In the genomic region with DNA sequence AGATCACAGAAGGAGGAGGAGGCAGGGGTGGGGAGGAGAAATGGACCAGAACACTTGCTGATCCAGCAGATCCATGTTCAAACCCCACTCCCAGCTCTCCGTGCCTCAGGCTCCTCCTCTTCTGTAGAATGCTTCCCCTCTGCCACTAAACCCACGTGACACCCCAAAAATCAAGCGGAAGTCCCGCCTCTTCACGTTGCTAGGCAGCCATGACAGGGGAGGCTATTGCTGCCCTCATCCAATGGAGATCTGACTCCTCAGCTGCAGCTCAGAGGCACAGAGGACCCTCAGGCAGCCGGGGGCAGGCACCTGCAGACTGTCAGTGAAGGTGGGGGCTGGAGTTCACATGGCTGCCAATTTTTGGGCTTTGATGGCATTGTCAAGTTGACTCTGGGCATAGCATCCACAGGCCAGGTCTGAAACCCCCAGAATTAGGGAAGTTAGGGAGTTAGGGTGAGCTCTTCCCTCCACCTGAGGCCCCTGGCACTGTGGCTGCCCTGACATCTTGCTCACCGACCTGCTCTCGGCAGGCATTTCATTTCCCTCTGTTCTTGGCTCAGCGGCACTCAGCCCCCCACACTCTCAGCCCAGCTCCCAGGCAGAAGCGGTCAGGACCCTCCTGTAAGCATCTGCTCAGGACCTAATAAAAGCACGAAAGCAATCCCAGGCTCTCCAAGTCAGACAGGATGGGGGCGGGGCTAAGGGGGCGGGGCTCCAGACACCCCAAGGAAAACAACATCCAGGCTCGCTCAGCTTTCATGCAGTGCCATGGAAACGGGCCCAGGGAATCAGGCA, we compare ENCODE assay signal across 8 mouse cellular contexts. TPM values are rescaled to one million over a fixed set of nuclear protein-coding genes. Genes with fewer than 3 reads are reported as not detected.
DNase-seq lines count a peak whose midpoint lies in the region; ATAC-seq and TF ChIP-seq lines count a peak whose summit lies in the region.

No protein-coding gene starts in this region.

- WGBS in heart, embryonic 12.5 days = 14% methylated on average over 15 of the region's 15 CpGs
- 5% methylated on average over 15 of the region's 15 CpGs for WGBS in kidney, embryonic 16.5 days
- 13% methylated on average over 15 of the region's 15 CpGs for WGBS in liver, embryonic 13.5 days (ENCODE audit: insufficient replicate concordance)
- 14% methylated on average over 15 of the region's 15 CpGs for WGBS in stomach, postnatal 0 days

- no peaks in the 10 kb centered on the region for H3K36me3 ChIP-seq in heart, embryonic 12.5 days
- H3K36me3 ChIP-seq in kidney, embryonic 16.5 days (ENCODE audit: insufficient read depth, low read length) = no peaks in the 10 kb centered on the region
- no peaks in the 10 kb centered on the region for H3K36me3 ChIP-seq in liver, embryonic 13.5 days
- H3K36me3 ChIP-seq in stomach, postnatal 0 days (ENCODE audit: control insufficient read depth, insufficient read depth, low read length) = no peaks in the 10 kb centered on the region

- peak overlapping the region; percentile 52 for H3K4me2 ChIP-seq in heart, embryonic 12.5 days
- H3K4me2 ChIP-seq in kidney, embryonic 16.5 days (replicated peaks; ENCODE audit: low read depth, low read length) = peak overlapping the region; percentile 36
- H3K4me2 ChIP-seq in liver, embryonic 13.5 days = peak overlapping the region; percentile 42
- peak overlapping the region; percentile 46 for H3K4me2 ChIP-seq in stomach, postnatal 0 days (replicated peaks; ENCODE audit: low read depth)

- no peaks in the 10 kb centered on the region for H3K9me3 ChIP-seq in heart, embryonic 12.5 days (replicated peaks)
- H3K9me3 ChIP-seq in kidney, embryonic 16.5 days (ENCODE audit: low read length) = no peaks in the 10 kb centered on the region
- no peaks in the 10 kb centered on the region for H3K9me3 ChIP-seq in liver, embryonic 13.5 days (replicated peaks)
- H3K9me3 ChIP-seq in stomach, postnatal 0 days (ENCODE audit: control insufficient read depth, low read length) = no peaks in the 10 kb centered on the region

- no peak for TF ChIP-seq EP300 in stomach, postnatal 0 days (optimal IDR thresholded peaks at IDR 0.05)

- peak; percentile 47 for DNase-seq in cerebellum, adult 9-11 months
- DNase-seq in cerebellum, postnatal 36 days = no peak
- DNase-seq in embryo, embryonic 10 days (ENCODE audit: low spot score) = peak; percentile 82
- DNase-seq in liver, embryonic 13.5 days = peak; percentile 34
- peak; percentile 72 for DNase-seq in neural tube, embryonic 10.5 days (ENCODE audit: extremely low spot score, low spot score)
- DNase-seq in stomach, postnatal 0 days (ENCODE audit: low spot score) = peak; percentile 83

- H3K27me3 ChIP-seq in heart, embryonic 12.5 days (replicated peaks) = no peaks in the 10 kb centered on the region
- no peaks in the 10 kb centered on the region for H3K27me3 ChIP-seq in kidney, embryonic 16.5 days (ENCODE audit: insufficient read depth, low read length)
- 0 out of 2 replicates have a peak, but pooled peaks cover 3% of the 10 kb centered on the region for H3K27me3 ChIP-seq in liver, embryonic 13.5 days
- no peaks in the 10 kb centered on the region for H3K27me3 ChIP-seq in stomach, postnatal 0 days (ENCODE audit: control insufficient read depth, insufficient read depth, low read length)

- H3K27ac ChIP-seq in heart, embryonic 12.5 days (ENCODE audit: poor library complexity, severe bottlenecking) = no peak overlapping the region
- peak overlapping the region; percentile 59 for H3K27ac ChIP-seq in kidney, embryonic 16.5 days (ENCODE audit: low read length)
- H3K27ac ChIP-seq in liver, embryonic 13.5 days = no peak overlapping the region
- peak overlapping the region; percentile 49; the same call in 1 of the 2 replicates for H3K27ac ChIP-seq in stomach, postnatal 0 days (replicated peaks)

- ATAC-seq in heart, embryonic 12.5 days (ENCODE audit: insufficient number of reproducible peaks, low FRiP score) = peak; percentile 71
- ATAC-seq in kidney, embryonic 16.5 days (ENCODE audit: low FRiP score, low TSS enrichment) = peak; percentile 72
- 0 out of 2 replicates have a peak, but pooled peaks have one; percentile 35 for ATAC-seq in liver, embryonic 13.5 days (ENCODE audit: low read depth)
- peak; percentile 66 for ATAC-seq in stomach, postnatal 0 days (ENCODE audit: low FRiP score, low TSS enrichment)

- TF ChIP-seq CTCF in stomach, postnatal 0 days (IDR thresholded peaks at IDR 0.05; ENCODE audit: low read depth) = no peak

- H3K4me1 ChIP-seq in heart, embryonic 12.5 days (replicated peaks) = peaks cover 11% of the 10 kb centered on the region
- H3K4me1 ChIP-seq in kidney, embryonic 16.5 days (ENCODE audit: insufficient read depth, low read length) = peaks cover 15% of the 10 kb centered on the region
- H3K4me1 ChIP-seq in liver, embryonic 13.5 days (replicated peaks) = peaks cover 16% of the 10 kb centered on the region
- no peaks in the 10 kb centered on the region for H3K4me1 ChIP-seq in stomach, postnatal 0 days (replicated peaks; ENCODE audit: control insufficient read depth, insufficient read depth)

- H3K4me3 ChIP-seq in heart, embryonic 12.5 days = no peak overlapping the region
- peak overlapping the region; percentile 3; the same call in 1 of the 2 replicates for H3K4me3 ChIP-seq in kidney, embryonic 16.5 days (ENCODE audit: low read length)
- H3K4me3 ChIP-seq in liver, embryonic 13.5 days (replicated peaks) = 0 out of 2 replicates have a peak overlapping the region, but pooled peaks have one; percentile 16
- no peak overlapping the region for H3K4me3 ChIP-seq in stomach, postnatal 0 days (ENCODE audit: low read depth, low read length)

- no peak overlapping the region for H3K9ac ChIP-seq in heart, embryonic 12.5 days
- peak overlapping the region; percentile 25; the same call in 1 of the 2 replicates for H3K9ac ChIP-seq in kidney, embryonic 16.5 days (replicated peaks; ENCODE audit: low read length)
- H3K9ac ChIP-seq in liver, embryonic 13.5 days = peak overlapping the region; percentile 17; the same call in 1 of the 2 replicates
- peak overlapping the region; percentile 31; the same call in 1 of the 2 replicates for H3K9ac ChIP-seq in stomach, postnatal 0 days (ENCODE audit: low read length)

RNA-seq across cellular contexts. Expression of a gene that starts 20.2 kb away (rescaled TPM):
- 14.6 and 14.8 TPM in 2 replicates for polyA plus RNA-seq in heart, embryonic 12.5 days (2016; fragmentation: Nextera tagmentation; extraction: Ambion mirVana)
- polyA plus RNA-seq in kidney, embryonic 16.5 days (2015; fragmentation: Nextera tagmentation; extraction: Ambion mirVana) = 16.5 and 19.7 TPM in 2 replicates
- 4.3 and 4.5 TPM in 2 replicates for polyA plus RNA-seq in liver, embryonic 13.5 days (2015; fragmentation: Nextera tagmentation; extraction: Ambion mirVana)
- polyA plus RNA-seq in stomach, postnatal 0 days (2015; fragmentation: Nextera tagmentation; extraction: Ambion mirVana) = 9.1 and 10.7 TPM in 2 replicates

RNA-seq across cellular contexts. Expression of a gene that starts 42.0 kb away (rescaled TPM):
- polyA plus RNA-seq in heart, embryonic 12.5 days (2016; fragmentation: Nextera tagmentation; extraction: Ambion mirVana) = 40.6 and 54.2 TPM in 2 replicates
- 130 and 138 TPM in 2 replicates for polyA plus RNA-seq in kidney, embryonic 16.5 days (2015; fragmentation: Nextera tagmentation; extraction: Ambion mirVana)
- polyA plus RNA-seq in liver, embryonic 13.5 days (2015; fragmentation: Nextera tagmentation; extraction: Ambion mirVana) = 28.7 and 32.8 TPM in 2 replicates
- 100 and 106 TPM in 2 replicates for polyA plus RNA-seq in stomach, postnatal 0 days (2015; fragmentation: Nextera tagmentation; extraction: Ambion mirVana)

Comparison
In these comparisons a context has a peak if more than half of its experiments do, and no peak if none do; other contexts are left out.
1. DNase-seq: peak in cerebellum, adult 9-11 months (single experiment), embryo, embryonic 10 days (single experiment), liver, embryonic 13.5 days (single experiment), neural tube, embryonic 10.5 days (single experiment) and stomach, postnatal 0 days (single experiment); none in cerebellum, postnatal 36 days (0 of 2).
2. H3K27ac ChIP-seq: peak in kidney, embryonic 16.5 days (single experiment) and stomach, postnatal 0 days (single experiment); none in heart, embryonic 12.5 days (single experiment) and liver, embryonic 13.5 days (single experiment).
3. H3K4me3 ChIP-seq: peak in kidney, embryonic 16.5 days (single experiment) and liver, embryonic 13.5 days (single experiment); none in heart, embryonic 12.5 days (single experiment) and stomach, postnatal 0 days (single experiment).
4. Peak in every context shown above with its lines, with median percentiles within 50 percentile points of each other: ATAC-seq and H3K4me2 ChIP-seq.